Mouse (Mus musculus): ENCODE data around the gene Sox6. TPM values are rescaled to one million over a fixed set of nuclear protein-coding genes. Genes with fewer than 3 reads are reported as not detected.

Gene Sox6
- polyA plus RNA-seq, 1 experiment, result 3.9 TPM

DNA sequence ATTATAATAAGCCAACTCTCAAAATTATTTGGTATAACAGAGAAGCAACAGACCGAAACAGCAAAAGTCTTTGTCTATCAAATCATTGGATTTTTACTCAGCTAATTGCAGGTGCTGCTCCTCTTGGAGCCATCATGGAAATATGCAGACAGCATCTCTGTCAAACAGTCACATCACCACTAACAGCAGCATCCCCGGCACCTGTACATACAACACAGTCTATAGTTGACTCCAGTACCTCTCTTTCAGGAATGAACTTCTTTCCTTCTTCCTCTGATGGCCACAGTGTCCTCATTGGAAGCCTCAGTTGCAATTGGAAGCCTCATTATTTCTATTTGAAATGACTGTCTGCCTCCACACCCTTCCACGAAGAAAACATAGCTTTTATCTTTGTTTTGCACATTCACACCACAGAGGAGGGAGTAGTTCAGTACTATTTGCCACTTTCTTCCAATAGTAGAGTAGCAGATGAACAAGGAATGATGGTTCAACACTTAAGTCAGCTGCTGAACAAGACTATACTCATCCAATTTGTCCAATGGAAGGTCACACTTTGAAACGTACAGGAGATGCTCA is 192.7 kb downstream of the Sox6 start:
- TF ChIP-seq POLR2A (IDR thresholded peaks at IDR 0.05; ENCODE audit: borderline replicate concordance, extremely low read depth, low read depth, low read length), result no peak
- no peak for TF ChIP-seq CTCF (IDR thresholded peaks at IDR 0.05; ENCODE audit: insufficient read depth, low read length)
- H3K4me1 ChIP-seq (ENCODE audit: control insufficient read depth, insufficient read depth, low read length), result no peaks in the 10 kb centered on the region
- no peak overlapping the region for H3K4me3 ChIP-seq (replicated peaks; ENCODE audit: extremely low read depth, low read depth, low read length)
- WGBS, result 85% methylated on average over 4 of the region's 4 CpGs
- DNase-seq, result no peak

DNA sequence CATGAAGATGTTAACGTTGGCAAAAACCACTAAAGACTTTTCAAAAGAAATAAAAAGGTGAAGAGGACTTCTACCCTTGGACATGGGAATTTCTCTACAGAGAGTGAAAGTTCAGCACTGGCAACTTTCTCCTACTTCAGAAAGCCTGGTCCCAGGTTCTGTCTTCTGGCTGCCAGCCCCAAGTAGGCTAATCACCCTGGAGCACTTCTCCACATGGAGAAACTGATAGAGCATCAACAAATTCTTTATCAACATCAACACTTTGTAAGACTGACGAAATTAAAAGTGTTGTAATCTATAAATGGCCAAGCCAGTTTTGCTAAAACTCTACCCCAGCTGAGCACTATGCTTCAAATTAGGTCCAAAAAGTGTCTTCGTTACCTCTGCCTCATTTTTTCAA is 193.7 kb downstream of the Sox6 start:
- DNase-seq, result no peak
- 81% methylated on average over 3 of the region's 3 CpGs for WGBS
- no peak for TF ChIP-seq POLR2A (IDR thresholded peaks at IDR 0.05; ENCODE audit: borderline replicate concordance, extremely low read depth, low read depth, low read length)
- TF ChIP-seq CTCF (IDR thresholded peaks at IDR 0.05; ENCODE audit: insufficient read depth, low read length), result no peak
- no peak overlapping the region for H3K4me3 ChIP-seq (replicated peaks; ENCODE audit: extremely low read depth, low read depth, low read length)
- H3K4me1 ChIP-seq (ENCODE audit: control insufficient read depth, insufficient read depth, low read length), result no peaks in the 10 kb centered on the region

DNA sequence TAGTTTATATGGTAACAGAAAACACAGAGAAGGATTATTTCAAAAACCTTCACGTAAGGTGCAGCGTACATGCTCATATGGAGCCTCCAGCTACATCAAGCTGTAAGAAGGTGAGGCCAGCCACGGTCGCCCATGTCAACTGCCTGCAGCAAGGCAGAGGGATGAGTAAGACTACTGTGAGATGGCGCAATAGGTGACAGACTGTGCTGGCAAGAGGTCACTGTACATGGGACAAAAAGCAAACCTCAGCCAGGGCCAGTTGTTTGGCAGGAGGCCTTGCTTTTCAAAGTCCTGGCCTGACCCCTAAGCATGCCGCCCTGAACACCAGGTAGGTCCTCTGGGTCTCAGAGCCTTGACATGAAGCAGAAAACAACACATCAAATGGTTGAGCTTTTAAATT is 194.2 kb downstream of the Sox6 start:
- TF ChIP-seq CTCF (IDR thresholded peaks at IDR 0.05; ENCODE audit: insufficient read depth, low read length), result no peak
- TF ChIP-seq POLR2A (IDR thresholded peaks at IDR 0.05; ENCODE audit: borderline replicate concordance, extremely low read depth, low read depth, low read length), result no peak
- WGBS, result 80% methylated on average over 6 of the region's 6 CpGs
- H3K4me1 ChIP-seq (ENCODE audit: control insufficient read depth, insufficient read depth, low read length), result no peaks in the 10 kb centered on the region
- no peak for DNase-seq
- no peak overlapping the region for H3K4me3 ChIP-seq (replicated peaks; ENCODE audit: extremely low read depth, low read depth, low read length)

DNA sequence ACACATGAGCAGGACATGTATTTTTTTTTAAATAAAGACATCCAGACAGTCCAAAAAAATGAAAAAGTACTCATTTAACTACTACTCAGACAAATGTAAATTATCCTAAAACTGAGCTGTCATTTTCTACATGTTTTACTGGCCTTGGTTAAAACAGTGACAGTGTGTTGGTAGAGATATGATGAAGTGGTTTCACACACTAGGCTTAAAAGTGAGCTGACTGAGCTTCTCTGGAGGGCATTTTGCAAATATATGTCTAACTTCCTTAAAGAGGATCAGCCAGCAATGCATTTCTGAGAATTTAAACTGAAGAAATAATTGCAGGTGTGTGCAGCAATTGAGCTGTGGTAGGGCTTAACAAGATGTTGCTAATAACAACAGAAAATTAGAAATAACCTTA is 196.3 kb downstream of the Sox6 start:
- Histone ChIP-seq H3K4me1 (ENCODE audit: control insufficient read depth, insufficient read depth, low read length) (no peaks in the 10 kb centered on the region), H3K4me3 (replicated peaks; ENCODE audit: extremely low read depth, low read depth, low read length) (no peak overlapping the region)
- DNase-seq, result no peak
- no peak for TF ChIP-seq CTCF (IDR thresholded peaks at IDR 0.05; ENCODE audit: insufficient read depth, low read length)
- no peak for TF ChIP-seq POLR2A (IDR thresholded peaks at IDR 0.05; ENCODE audit: borderline replicate concordance, extremely low read depth, low read depth, low read length)

DNA sequence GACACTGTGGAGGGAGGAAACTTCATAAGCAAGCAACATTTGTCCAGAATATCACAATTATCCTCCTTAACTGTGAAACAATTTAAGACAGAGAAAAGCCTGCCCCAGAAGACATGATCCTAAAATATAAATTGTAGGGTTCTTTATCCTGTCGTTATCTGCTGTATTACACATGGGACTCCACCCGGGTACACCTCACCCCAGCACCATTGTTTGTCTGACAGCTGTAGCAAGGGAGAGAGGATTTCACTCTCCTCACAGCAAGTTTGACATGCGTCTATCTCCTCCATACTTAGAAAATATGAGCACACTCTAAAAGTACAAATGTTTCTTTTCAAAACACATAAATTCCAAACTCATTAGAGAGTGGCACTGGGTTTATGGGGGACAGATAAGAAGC is 198.0 kb downstream of the Sox6 start:
- H3K4me1 ChIP-seq (ENCODE audit: control insufficient read depth, insufficient read depth, low read length), result no peaks in the 10 kb centered on the region
- TF ChIP-seq POLR2A (IDR thresholded peaks at IDR 0.05; ENCODE audit: borderline replicate concordance, extremely low read depth, low read depth, low read length), result no peak
- no peak for TF ChIP-seq CTCF (IDR thresholded peaks at IDR 0.05; ENCODE audit: insufficient read depth, low read length)
- 64% methylated on average over 3 of the region's 3 CpGs for WGBS
- DNase-seq, result no peak
- H3K4me3 ChIP-seq (replicated peaks; ENCODE audit: extremely low read depth, low read depth, low read length), result no peak overlapping the region

DNA sequence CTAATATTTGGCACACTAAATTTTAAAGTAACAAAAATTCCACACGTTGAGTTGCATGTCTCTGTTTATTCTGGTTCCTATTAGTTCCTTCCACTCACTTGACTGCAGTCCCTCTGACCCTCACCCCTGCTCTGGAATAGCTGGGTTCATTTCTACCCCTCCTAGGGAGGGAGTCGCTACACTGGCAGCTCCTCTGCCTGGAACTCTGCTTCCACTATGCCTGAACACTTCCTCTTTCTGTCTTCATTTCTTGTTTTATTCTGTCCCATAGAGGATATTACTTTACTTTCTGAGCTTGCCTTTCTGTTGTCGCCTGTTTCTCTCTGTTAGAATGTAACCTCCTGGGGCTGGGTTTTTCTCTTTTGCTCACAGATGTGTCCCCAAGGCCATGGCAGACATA is 203.6 kb downstream of the Sox6 start:
- no peak for TF ChIP-seq CTCF (IDR thresholded peaks at IDR 0.05; ENCODE audit: insufficient read depth, low read length)
- TF ChIP-seq POLR2A (IDR thresholded peaks at IDR 0.05; ENCODE audit: borderline replicate concordance, extremely low read depth, low read depth, low read length), result no peak
- WGBS, result 71% methylated on average over 3 of the region's 3 CpGs
- no peak for DNase-seq
- Histone ChIP-seq H3K4me3 (replicated peaks; ENCODE audit: extremely low read depth, low read depth, low read length) (no peak overlapping the region), H3K4me1 (ENCODE audit: control insufficient read depth, insufficient read depth, low read length) (no peaks in the 10 kb centered on the region)

DNA sequence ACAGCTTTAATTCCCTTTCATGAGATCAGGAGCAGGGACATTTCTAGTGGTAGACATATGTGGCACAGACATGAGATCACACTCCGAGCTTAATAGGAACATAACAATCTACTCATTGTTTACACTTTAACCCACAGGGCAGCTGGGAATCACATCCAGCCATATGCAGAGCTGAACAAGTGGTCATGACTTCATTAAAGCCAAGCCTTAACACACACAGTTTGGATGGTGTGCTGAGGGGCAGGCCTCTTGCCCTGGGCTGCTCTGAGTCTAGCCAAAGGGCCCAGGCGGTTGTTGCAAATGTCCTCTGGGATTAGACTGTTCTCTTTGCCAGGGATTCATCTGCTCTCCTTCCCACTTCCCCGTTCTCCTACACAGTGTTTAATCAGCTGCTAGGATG is 204.9 kb downstream of the Sox6 start:
- no peak for TF ChIP-seq POLR2A (IDR thresholded peaks at IDR 0.05; ENCODE audit: borderline replicate concordance, extremely low read depth, low read depth, low read length)
- TF ChIP-seq CTCF (IDR thresholded peaks at IDR 0.05; ENCODE audit: insufficient read depth, low read length), result no peak
- no peak for DNase-seq
- Histone ChIP-seq H3K4me1 (ENCODE audit: control insufficient read depth, insufficient read depth, low read length) (no peaks in the 10 kb centered on the region), H3K4me3 (replicated peaks; ENCODE audit: extremely low read depth, low read depth, low read length) (no peak overlapping the region)
- WGBS, result 68% methylated on average over 3 of the region's 3 CpGs

DNA sequence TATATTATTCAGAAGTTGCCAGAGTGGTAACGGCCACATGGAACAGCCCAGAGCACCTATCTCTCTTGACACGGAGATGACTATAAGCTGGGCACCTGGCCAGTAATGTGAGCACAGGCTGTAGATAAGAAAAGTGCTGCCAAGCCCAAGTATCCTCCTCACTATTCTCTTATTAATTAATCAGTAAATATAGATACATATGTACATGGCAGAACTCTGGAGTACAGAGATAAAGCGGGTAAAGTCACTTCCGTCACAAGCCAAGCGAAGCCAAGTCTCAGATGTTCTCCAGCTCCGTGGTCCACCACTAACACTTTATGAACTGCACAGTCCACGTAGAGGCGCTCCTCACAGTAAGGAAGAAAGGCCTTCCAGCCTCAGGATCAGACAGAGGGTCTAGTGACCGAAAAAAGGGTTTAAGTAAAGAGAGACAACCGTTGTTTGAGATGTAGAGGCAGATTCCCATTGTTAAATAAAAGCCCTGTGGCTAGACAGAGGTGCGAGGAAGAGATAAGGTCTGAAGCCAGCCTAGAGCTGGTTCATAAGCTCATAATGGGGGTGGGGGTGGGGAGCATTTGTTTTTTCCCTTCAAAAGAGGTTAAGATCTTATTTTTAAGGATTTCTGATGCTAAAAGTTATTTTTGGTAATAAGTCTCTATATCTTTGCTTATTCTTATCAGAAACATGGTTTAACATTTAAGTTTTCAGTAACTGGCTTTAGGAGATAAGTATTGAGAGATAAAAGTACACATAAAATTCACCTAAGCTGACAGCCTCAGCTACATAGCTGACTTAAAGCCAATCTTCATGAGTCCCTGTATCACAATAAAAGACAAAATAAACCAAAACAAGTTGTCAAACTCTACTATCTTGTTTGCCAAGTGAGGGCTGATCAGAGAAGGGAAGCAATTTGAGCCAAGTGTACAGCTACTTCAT is 207.4 kb downstream of the Sox6 start:
- no peak for DNase-seq
- H3K4me3 ChIP-seq (replicated peaks; ENCODE audit: extremely low read depth, low read depth, low read length), result no peak overlapping the region
- WGBS, result 56% methylated on average over 11 of the region's 11 CpGs
- no peak for TF ChIP-seq POLR2A (IDR thresholded peaks at IDR 0.05; ENCODE audit: borderline replicate concordance, extremely low read depth, low read depth, low read length)
- TF ChIP-seq CTCF (IDR thresholded peaks at IDR 0.05; ENCODE audit: insufficient read depth, low read length), result no peak
- H3K4me1 ChIP-seq (ENCODE audit: control insufficient read depth, insufficient read depth, low read length), result no peaks in the 10 kb centered on the region

DNA sequence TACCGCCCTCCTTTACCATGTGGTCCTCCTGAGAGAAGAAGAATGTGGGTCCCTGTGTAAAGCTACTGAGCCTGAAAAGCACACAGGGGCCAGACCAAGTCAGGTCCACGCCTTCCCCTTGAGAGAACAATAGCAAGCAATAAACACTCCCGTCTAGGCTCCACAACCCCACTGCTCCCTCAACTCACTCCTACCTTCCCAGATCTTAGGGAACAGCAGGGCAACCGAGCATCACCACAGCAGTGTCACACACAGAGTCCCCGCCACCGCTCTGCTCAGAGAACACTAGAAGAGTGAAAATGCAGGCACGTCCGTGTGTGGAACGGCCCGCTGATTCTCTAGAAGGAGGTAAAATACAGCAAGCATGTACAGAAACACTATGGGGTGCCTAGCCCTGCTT is 208.2 kb downstream of the Sox6 start:
- WGBS, result 56% methylated on average over 10 of the region's 10 CpGs
- Histone ChIP-seq H3K4me1 (ENCODE audit: control insufficient read depth, insufficient read depth, low read length) (no peaks in the 10 kb centered on the region), H3K4me3 (replicated peaks; ENCODE audit: extremely low read depth, low read depth, low read length) (no peak overlapping the region)
- TF ChIP-seq CTCF (IDR thresholded peaks at IDR 0.05; ENCODE audit: insufficient read depth, low read length) (no peak), POLR2A (IDR thresholded peaks at IDR 0.05; ENCODE audit: borderline replicate concordance, extremely low read depth, low read depth, low read length) (no peak)
- DNase-seq, result no peak

DNA sequence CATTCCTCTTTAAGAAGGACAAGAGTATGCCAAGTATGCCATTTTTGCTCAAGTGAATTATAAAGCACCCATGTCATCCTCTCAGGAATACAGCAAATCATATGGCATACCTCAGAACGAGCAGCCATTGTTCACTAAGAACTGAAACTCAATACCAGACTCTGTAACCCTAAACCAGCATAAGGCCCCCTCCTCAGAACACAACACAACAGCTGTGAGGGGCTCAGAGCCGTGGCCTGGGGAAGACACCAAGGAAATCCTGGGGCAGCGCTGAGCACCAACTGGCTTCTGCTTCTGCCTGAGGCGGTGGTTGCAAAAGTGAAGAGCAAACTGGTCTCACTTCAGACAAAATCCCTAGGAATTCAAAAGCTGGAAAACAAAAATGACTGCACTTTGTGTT is 208.8 kb downstream of the Sox6 start:
- no peak overlapping the region for H3K4me3 ChIP-seq (replicated peaks; ENCODE audit: extremely low read depth, low read depth, low read length)
- TF ChIP-seq POLR2A (IDR thresholded peaks at IDR 0.05; ENCODE audit: borderline replicate concordance, extremely low read depth, low read depth, low read length) (no peak), CTCF (IDR thresholded peaks at IDR 0.05; ENCODE audit: insufficient read depth, low read length) (no peak)
- no peaks in the 10 kb centered on the region for H3K4me1 ChIP-seq (ENCODE audit: control insufficient read depth, insufficient read depth, low read length)
- no peak for DNase-seq
- 68% methylated on average over 4 of the region's 4 CpGs for WGBS

Measured in lung, adult 2 months (tissue).